Mouse (Mus musculus) stomach, embryonic 14.5 days (tissue): ENCODE measurements around the gene Rasal1. TPM values are rescaled to one million over a fixed set of nuclear protein-coding genes. Genes with fewer than 3 reads are reported as not detected.

Experiments used
- ATAC-seq: fragments of 200-750 bp; cut with Nextera tagmentation; 2 replicates; pipeline ENCODE4 v1.8.0; 2017; ENCODE audit warnings: low read depth, moderate TSS enrichment; ENCODE audit not compliant: insufficient number of reproducible peaks, insufficient read depth, low FRiP score
- H3K27ac ChIP-seq: fragments of 300-500 bp; sonication (generic); 2 replicates; pipeline ENCODE4 v1.5.1; 2014; ENCODE audit warnings: mild to moderate bottlenecking, low read length, moderate library complexity, mixed read lengths
- H3K27me3 ChIP-seq: fragments of 300-500 bp; sonication (generic); 2 replicates; pipeline ENCODE4 v1.6.1; 2014; ENCODE audit warnings: low read length, control low read depth, mixed read lengths; ENCODE audit not compliant: control insufficient read depth, insufficient read depth
- H3K36me3 ChIP-seq: fragments of 300-500 bp; sonication (generic); 2 replicates; pipeline ENCODE4 v1.6.1; 2014; ENCODE audit warnings: mild to moderate bottlenecking, control low read depth, low read length, moderate library complexity, mixed read lengths; ENCODE audit not compliant: control insufficient read depth, insufficient read depth
- H3K4me1 ChIP-seq: fragments of 300-500 bp; sonication (generic); 2 replicates; pipeline ENCODE4 v1.6.1; 2014; ENCODE audit warnings: low read length, control low read depth, mixed read lengths; ENCODE audit not compliant: control insufficient read depth, insufficient read depth
- H3K4me2 ChIP-seq: fragments of 300-500 bp; sonication (generic); replicated peaks from 2 replicates; pipeline ENCODE4 v1.6.1; 2014; ENCODE audit warnings: low read depth, low read length, control low read depth
- H3K4me3 ChIP-seq: fragments of 300-500 bp; sonication (generic); 2 replicates; pipeline ENCODE4 v1.5.1; 2014; ENCODE audit warnings: low read depth, low read length, control low read depth
- H3K9ac ChIP-seq: fragments of 300-500 bp; sonication (generic); replicated peaks from 2 replicates; pipeline ENCODE4 v1.6.1; 2014; ENCODE audit warnings: low read depth, mild to moderate bottlenecking, control low read depth, low read length, moderate library complexity, mixed read lengths
- H3K9me3 ChIP-seq: fragments of 300-500 bp; sonication (generic); 2 replicates; pipeline ENCODE4 v1.6.1; 2016; ENCODE audit warnings: low read depth, low read length, control low read depth; ENCODE audit not compliant: control insufficient read depth
- WGBS: fragments of 180-500 bp; shearing (Covaris S2); extraction: QIAGEN DNeasy Blood & Tissue Kit; methylation state at CpG from one replicate; pipeline ENCODE4 v1.1.7; 2014; 5-methylcytosine and 5-hydroxymethylcytosine counted together
- polyA plus RNA-seq: library from polyadenylated mRNA; unstranded; fragments of >200 nt; fragmentation: Nextera tagmentation; extraction: Ambion mirVana; gene quantifications from 2 replicates; pipeline ENCODE4 v1.2.1, GENCODE M21; 2014

Gene Rasal1
- polyA plus RNA-seq, 1 experiment from 2014 or later: 0.07 TPM

DNA sequence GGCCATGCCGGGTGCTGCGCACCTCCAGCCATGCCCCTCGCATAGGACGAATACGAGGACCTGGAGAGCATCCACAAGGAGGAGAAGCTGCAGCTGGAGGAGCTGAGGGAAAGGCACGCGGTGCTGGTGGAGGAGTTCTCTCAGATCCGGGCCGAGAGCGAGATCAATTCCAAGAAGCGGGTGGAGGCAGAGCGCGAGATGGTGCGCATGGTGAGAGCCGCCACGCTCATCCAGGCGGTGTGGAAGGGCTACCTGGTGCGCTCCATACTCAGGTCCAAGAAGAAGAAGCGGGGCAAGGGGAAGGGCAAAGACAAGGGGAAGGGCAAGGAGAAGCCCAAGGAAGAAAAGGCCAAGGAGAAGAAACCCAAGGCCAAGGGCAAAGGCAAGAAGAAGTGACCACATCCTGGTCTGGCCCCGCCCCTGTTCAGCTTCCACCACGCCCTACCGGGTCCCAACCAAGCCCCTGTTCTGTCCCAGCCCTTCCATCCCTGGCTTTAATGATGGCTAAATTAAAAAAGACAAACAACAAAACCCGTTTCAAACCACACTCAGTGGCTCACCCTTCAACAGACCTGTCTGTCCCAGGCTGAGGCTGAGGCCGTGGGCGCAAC lies 41.9 kb upstream of the Rasal1 start:
- Histone ChIP-seq H3K4me1 (peaks cover 6% of the 10 kb centered on the region), H3K9ac (no peak overlapping the region), H3K4me3 (no peak overlapping the region), H3K27ac (no peak overlapping the region), H3K4me2 (no peak overlapping the region), H3K27me3 (no peaks in the 10 kb centered on the region), H3K9me3 (no peaks in the 10 kb centered on the region), H3K36me3 (no peaks in the 10 kb centered on the region)
- no peak for ATAC-seq
- WGBS: 69% methylated on average over 25 of the region's 25 CpGs

DNA sequence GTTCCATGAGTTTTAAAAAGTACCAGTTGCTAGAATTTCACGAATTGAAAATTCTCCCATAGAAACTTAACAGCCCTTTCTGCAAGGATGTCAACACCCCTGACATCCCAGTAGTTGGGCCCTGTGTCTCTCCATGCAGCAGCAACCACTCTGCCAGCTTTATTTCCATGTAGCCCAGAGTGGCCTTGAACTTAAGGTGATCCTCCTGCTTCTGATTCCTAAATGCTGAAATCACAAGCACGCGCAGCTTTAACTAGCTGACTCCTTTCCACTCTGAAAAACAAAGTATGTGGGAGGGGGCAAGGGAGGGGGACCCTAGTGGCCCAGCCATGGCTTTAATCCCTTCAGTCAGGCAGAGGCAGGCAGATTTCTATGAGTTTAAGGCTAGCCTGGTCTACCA lies 41.3 kb upstream of the Rasal1 start:
- no peak for ATAC-seq

GRCm38 (mm10) chr5:120609246-120609775 lies 39.3 kb upstream of the Rasal1 start:
- no peak for ATAC-seq
- no peaks in the 10 kb centered on the region for H3K36me3 ChIP-seq
- H3K4me2 ChIP-seq: no peak overlapping the region
- H3K27ac ChIP-seq: no peak overlapping the region
- H3K9ac ChIP-seq: no peak overlapping the region
- H3K9me3 ChIP-seq: no peaks in the 10 kb centered on the region
- H3K27me3 ChIP-seq: no peaks in the 10 kb centered on the region
- peaks cover 12% of the 10 kb centered on the region for H3K4me1 ChIP-seq
- no peak overlapping the region for H3K4me3 ChIP-seq
- WGBS: 82% methylated on average over 16 of the region's 16 CpGs

More for the DNA sequence above, 41.3 kb upstream of the Rasal1 start:
- Histone ChIP-seq H3K4me3 (no peak overlapping the region), H3K27ac (no peak overlapping the region), H3K27me3 (no peaks in the 10 kb centered on the region), H3K9me3 (no peaks in the 10 kb centered on the region), H3K36me3 (no peaks in the 10 kb centered on the region), H3K9ac (no peak overlapping the region), H3K4me2 (no peak overlapping the region), H3K4me1 (peaks cover 8% of the 10 kb centered on the region)
- 77% methylated on average over 3 of the region's 3 CpGs for WGBS

- peak overlapping the region; percentile 83; the same call in 1 of the 2 replicates for H3K4me2 ChIP-seq
- ATAC-seq: no peak
- WGBS: 87% methylated on average over 5 of the region's 5 CpGs
- H3K27me3 ChIP-seq: no peaks in the 10 kb centered on the region
- no peak overlapping the region for H3K27ac ChIP-seq
- H3K4me1 ChIP-seq: peaks cover 12% of the 10 kb centered on the region
- H3K9me3 ChIP-seq: no peaks in the 10 kb centered on the region
- H3K4me3 ChIP-seq: 0 out of 2 replicates have a peak overlapping the region, but pooled peaks have one; percentile 57
- H3K36me3 ChIP-seq: no peaks in the 10 kb centered on the region
- no peak overlapping the region for H3K9ac ChIP-seq
These were observed 37.7 kb upstream of the Rasal1 start for GRCm38 (mm10) chr5:120610906-120611305.

DNA sequence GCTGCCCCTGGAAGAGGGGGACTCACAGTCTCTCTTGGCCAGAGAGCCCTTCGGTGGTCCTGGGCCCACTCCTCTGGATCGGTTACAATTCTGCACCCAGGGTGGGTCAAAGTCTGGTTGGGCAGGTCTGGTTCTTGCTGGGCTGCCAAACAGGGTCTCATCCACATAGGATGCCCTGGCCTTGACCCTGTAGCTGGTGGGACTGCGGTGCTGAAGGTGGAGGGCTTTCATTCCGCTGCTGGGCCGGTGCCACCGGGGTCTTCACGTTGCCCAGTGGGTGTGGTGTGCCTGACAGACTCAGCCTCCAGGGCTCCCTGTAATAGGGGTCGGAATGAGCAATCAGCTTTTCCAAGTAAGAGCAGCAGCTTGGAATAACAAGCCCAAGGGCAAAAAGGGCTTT lies 37.2 kb upstream of the Rasal1 start:
- no peak for ATAC-seq
- 47% methylated on average over 8 of the region's 8 CpGs for WGBS

GRCm38 (mm10) chr5:120612442-120612821 lies 36.2 kb upstream of the Rasal1 start, which contains the start of the genes Rita1 and Ddx54:
TSS of gene Rita1 (minus strand) at chr5:120612589.
TSS of gene Ddx54 (plus strand) at chr5:120612739.
- peak; percentile 84 for ATAC-seq
- WGBS: under 1% methylated on average over 22 of the region's 22 CpGs
- peak within 1 kb of the TSS; percentile 66; the same call in 1 of the 2 replicates for H3K27ac ChIP-seq
- peaks cover 5% of the 10 kb centered on the region; the same call in 1 of the 2 replicates for H3K36me3 ChIP-seq
- peak within 1 kb of the TSS; percentile 92 for H3K4me2 ChIP-seq
- H3K4me3 ChIP-seq: peak within 1 kb of the TSS; percentile 57
- H3K27me3 ChIP-seq: no peaks in the 10 kb centered on the region
- no peaks in the 10 kb centered on the region for H3K9me3 ChIP-seq
- H3K4me1 ChIP-seq: peaks cover 12% of the 10 kb centered on the region
- H3K9ac ChIP-seq: peak within 1 kb of the TSS; percentile 67

More for the DNA sequence above, 37.2 kb upstream of the Rasal1 start:
- no peaks in the 10 kb centered on the region for H3K27me3 ChIP-seq
- H3K27ac ChIP-seq: no peak overlapping the region
- H3K4me3 ChIP-seq: peak overlapping the region; percentile 57
- H3K9ac ChIP-seq: peak overlapping the region; percentile 36; the same call in 1 of the 2 replicates
- peak overlapping the region; percentile 83 for H3K4me2 ChIP-seq
- no peaks in the 10 kb centered on the region for H3K9me3 ChIP-seq
- H3K4me1 ChIP-seq: peaks cover 12% of the 10 kb centered on the region
- no peaks in the 10 kb centered on the region for H3K36me3 ChIP-seq

- Histone ChIP-seq H3K27ac (peak overlapping the region; percentile 66; the same call in 1 of the 2 replicates), H3K36me3 (peaks cover 11% of the 10 kb centered on the region; the same call in 1 of the 2 replicates), H3K9ac (peak overlapping the region; percentile 67), H3K4me2 (peak overlapping the region; percentile 92), H3K4me1 (peaks cover 12% of the 10 kb centered on the region), H3K9me3 (no peaks in the 10 kb centered on the region), H3K4me3 (peak overlapping the region; percentile 57), H3K27me3 (no peaks in the 10 kb centered on the region)
- ATAC-seq: peak; percentile 93
- under 1% methylated on average over 69 of the region's 69 CpGs for WGBS
These were observed 35.6 kb upstream of the Rasal1 start for GRCm38 (mm10) chr5:120612822-120613604.

GRCm38 (mm10) chr5:120615903-120616302 lies 32.7 kb upstream of the Rasal1 start:
- no peak overlapping the region for H3K4me2 ChIP-seq
- H3K4me3 ChIP-seq: no peak overlapping the region
- 91% methylated on average over 4 of the region's 4 CpGs for WGBS
- no peaks in the 10 kb centered on the region for H3K9me3 ChIP-seq
- H3K9ac ChIP-seq: no peak overlapping the region
- H3K27ac ChIP-seq: no peak overlapping the region
- peaks cover 12% of the 10 kb centered on the region for H3K4me1 ChIP-seq
- peaks cover 39% of the 10 kb centered on the region for H3K36me3 ChIP-seq
- no peaks in the 10 kb centered on the region for H3K27me3 ChIP-seq
- no peak for ATAC-seq
